Mouse (Mus musculus): ENCODE results near the gene Btbd35f25.
"Not testable (repeated sequence)": the region's sequence is repeated elsewhere in the genome, so short reads cannot be mapped to it uniquely, and the experiment has no call there.

The Btbd35f25 gene

GRCm38 (mm10) chrX:31717056-31717455, at the start of gene Btbd35f25:
Gene Btbd35f25, minus strand, starts transcription at chrX:31717156.
- DNase-seq (ENCODE audit: low spot score): not testable (repeated sequence)

DNA sequence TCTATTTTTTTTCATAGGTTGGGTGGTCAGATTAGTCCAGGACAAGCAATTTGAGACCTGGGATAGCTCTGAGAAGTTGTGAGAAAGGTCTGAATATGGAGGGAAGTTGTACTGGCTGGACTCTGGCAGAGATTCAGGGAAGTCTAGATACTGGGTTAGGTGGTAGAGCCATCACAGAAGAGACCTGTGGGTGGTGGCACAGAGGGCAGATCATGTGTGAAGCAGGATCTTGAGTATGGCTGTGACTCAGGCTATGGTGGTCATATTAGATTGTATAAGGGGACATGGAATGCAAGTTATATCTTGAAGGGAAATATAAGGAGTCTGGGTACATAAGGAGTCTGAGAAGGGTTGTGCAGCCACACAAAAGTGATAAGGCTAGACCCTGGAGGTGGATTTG, 49.3 kb upstream of the Btbd35f25 start:
- DNase-seq (ENCODE audit: low spot score): no peak

DNA sequence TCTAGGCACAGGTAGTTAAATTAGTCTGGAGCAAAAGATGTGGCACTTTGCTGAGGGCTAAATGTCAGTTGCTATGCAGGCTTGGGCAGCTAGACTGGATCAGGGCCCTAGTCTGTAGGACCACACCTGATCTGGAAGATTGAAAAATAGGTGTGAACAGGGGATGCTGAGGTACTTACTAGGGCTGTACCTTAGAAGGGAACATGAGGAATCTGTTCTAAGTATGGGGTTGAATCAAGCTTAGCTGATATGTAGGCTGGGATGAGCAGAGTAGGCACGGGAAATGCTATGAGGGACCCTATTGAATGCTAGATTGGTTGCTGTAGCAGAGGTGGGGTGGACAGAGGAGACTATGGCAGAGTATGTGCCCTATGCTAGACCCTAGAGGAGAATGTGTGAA, 47.0 kb upstream of the Btbd35f25 start:
- no peak for DNase-seq (ENCODE audit: low spot score)

GRCm38 (mm10) chrX:31745079-31745478, 28.1 kb upstream of the Btbd35f25 start:
- no peak for DNase-seq (ENCODE audit: low spot score)

DNA sequence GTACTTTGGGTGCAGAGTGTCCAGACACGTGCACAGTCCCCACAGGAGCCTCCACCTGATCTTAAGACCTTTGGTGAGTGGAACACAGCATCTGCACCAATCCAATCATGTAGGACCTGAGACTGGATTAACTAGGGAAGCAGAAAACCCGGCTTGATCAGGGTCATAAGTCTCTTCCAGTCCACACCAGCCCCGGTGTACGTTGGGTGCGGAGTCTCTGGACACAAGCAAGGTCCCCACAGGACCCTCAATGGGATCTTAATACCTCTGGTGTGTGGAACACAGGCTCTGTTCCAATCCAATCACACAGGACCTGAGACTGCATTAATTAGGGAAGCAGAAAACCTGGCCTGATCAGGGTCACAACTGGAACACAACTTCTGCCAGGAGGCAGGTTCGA, 20.0 kb upstream of the Btbd35f25 start:
- no peak for DNase-seq (ENCODE audit: low spot score)
